Mouse (Mus musculus) heart, postnatal 25 days (tissue): Measurements from ENCODE around the gene Ankrd37. TPM values are rescaled to one million over a fixed set of nuclear protein-coding genes. Genes with fewer than 3 reads are reported as not detected.
A peak's percentile ranks its signal among the peaks of the same experiment; 100 is the strongest.

ENCODE experiments used
- DNase-seq: peaks from one replicate; pipeline ENCODE4 v3.0.0; 2022; ENCODE audit warnings: low spot score
- intact Hi-C: fragments of 180-260 bp; cut with DNase I; formaldehyde crosslinking; loops from one replicate; pipeline ENCODE4 v1.15.1; 2025
- total RNA-seq, 2 experiments: library from RNA; stranded (reverse); gene quantifications; 2 replicates each; pipeline ENCODE4 v1.2.3; 2021

Gene Ankrd37
- 10 to 100 TPM; 10.0 to 11.7 TPM for total RNA-seq

- intact Hi-C loops, result no loop called here
- DNase-seq, result no peak
Measured at GRCm38 (mm10) chr8:46005596-46005995, at the start of gene Ankrd37. Gene Ankrd37, minus strand, starts transcription at chr8:46005707.

- DNase-seq, result no peak
- intact Hi-C loops, result no loop called here
Measured at GRCm38 (mm10) chr8:46040260-46040659, 34.8 kb upstream of the Ankrd37 start.

DNA sequence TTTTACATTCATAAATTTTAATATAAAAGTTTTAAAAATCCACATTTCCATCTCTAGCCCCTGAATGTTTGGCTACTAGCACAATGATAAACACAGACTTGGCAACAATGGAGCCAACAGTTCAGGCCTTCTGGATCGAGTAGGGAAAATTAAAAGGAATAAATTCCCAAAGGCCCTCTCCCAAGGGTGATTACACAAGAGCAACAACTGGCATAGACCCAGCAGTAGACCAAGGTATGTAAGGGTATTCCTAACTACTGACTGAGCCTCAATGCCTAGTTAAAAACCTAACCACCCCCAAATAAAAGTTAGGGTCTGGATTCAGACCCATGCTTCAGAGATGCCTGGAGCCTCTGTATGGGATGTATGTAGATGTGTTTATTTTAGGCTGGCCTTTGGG lies 34.2 kb upstream of the Ankrd37 start:
- intact Hi-C loops, result no loop called here
- DNase-seq, result no peak

DNA sequence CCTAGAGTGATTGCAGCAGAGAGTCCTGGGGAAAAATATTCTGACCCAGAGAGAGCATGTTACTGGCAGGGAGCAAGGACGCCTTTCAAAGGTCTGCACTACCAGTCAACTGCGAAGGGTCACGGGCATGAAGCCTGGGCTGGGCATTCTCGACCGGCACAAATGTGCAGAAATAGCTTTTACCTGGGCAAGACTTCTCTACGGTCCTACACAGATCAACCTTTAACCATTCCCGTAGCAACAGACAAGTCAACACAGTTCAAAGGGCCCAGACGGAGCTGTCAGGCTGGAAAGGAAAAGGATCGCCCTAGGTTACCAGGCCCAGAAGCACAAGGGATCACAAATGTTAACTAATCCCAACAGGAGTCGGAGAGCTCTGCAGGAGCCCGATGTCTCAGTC lies 30.7 kb upstream of the Ankrd37 start:
- intact Hi-C loops, result no loop called here
- no peak for DNase-seq

GRCm38 (mm10) chr8:46024392-46024791 lies 18.9 kb upstream of the Ankrd37 start:
- no peak for DNase-seq
- intact Hi-C loops, result no loop called here

DNA sequence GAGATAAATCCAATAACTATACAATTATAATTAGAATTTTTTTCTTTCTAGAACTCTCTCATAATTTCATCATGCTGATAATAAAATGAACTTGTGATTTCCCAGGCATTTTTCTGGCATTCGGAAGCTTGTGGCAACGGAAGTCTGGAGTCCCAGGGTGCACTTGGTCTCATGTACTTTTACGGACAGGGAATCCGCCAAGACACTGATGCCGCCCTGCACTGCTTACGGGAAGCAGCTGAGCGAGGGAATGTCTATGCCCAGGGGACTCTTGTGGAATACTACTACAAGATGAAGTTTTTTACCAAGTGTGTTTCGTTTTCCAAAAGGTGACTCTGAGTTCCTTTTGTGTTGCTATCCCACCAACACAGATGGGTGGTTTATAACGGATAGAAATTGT lies 17.3 kb upstream of the Ankrd37 start:
- intact Hi-C loops, result no loop called here
- no peak for DNase-seq

DNA sequence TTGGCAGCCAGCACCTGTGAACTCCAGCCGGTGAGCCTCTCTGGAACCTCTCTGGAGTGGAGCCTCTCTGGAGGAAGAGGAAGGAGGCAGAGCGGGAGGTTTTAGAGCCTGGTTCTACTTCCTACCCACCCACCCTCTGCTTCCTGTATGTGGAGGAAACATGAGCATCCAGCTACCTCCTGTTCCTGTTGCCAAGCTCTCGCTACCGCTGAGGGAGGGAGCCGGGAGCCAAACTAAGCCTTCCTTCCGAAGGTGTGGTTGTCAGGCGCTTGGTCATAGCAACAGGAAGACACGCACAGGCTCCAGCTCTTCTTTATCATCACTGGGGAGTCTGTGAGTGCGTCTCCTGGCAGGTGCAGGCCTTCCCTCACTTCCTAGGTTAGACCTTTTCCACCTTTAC lies 16.7 kb upstream of the Ankrd37 start:
- intact Hi-C loops, result no loop called here
- DNase-seq, result peak; percentile 8

GRCm38 (mm10) chr8:46010746-46011680 lies 5.5 kb upstream of the Ankrd37 start:
- DNase-seq, result no peak

GRCm38 (mm10) chr8:46010306-46010705 lies 4.8 kb upstream of the Ankrd37 start:
- intact Hi-C loops, result no loop called here
- DNase-seq, result no peak

More at GRCm38 (mm10) chr8:46010746-46011680, 5.5 kb upstream of the Ankrd37 start:
- intact Hi-C loops, result no loop called here

DNA sequence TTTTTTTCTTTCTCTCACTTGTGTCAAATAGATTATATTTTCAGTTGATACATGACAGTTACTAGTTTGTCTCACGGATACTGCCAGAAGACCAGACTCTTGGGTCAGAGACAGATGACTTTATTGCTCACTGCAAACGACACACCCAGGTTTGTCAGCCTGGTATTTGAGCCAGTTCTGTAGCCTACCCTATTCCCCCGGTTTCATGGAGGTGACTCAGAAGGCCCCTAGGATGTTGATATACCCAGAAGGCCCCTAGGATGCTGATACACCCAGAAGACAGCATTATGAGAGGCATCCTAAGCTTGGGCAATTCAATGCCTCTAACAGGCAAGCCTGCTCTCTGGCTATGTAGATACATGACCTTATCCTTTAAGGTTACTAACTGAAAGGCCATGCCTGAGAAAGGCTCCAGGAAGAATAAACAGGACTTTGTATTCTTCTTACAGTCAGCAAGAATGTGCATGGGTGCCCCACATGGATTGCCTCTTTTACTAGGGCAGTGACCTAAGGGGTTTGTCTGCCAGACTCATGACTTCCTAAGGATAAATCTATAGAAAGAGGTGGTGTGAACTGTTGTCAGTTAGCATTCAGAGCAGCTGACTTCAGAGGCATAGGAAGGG lies 1.7 kb upstream of the Ankrd37 start:
- intact Hi-C loops, result no loop called here
- no peak for DNase-seq

- intact Hi-C loops, result loop anchor here (2.0 to 5.0 kb wide), 2 partner anchors 23 to 152 kb away; partner anchors contain the start of genes Cfap97 and Snx25
- peak; percentile 100 for DNase-seq
Measured at GRCm38 (mm10) chr8:45999784-46000705, 5.5 kb downstream of the Ankrd37 start.

DNA sequence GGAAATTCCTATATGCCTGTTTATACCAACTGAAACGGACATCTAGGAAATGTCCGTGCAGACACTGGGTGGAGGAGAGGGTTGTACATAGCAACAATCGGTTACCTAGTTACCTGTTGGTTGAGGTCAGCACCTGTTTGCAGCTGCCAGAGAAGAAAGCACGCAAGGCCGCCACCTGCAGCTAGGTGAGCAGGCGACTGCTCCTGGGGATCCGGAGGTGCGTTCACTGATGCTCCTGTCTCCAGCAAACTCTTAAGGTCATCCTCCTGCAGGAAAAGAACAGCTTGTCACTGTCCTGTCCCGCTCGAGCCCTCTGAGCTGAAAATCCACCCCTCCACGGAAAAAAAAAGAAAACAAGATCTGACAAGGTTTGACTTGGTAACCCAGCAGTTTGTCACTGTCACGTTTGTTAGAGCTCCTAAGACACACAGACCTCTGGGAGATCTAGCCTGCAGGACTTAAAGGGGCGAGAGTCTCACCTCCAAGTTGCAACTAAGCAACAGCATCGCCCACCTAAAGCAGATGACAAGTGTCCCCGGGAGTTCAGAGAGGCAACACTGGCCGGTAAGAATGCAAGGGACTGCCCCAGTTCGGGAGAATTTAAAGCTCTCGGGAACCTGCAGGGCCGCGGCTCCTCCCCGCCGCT lies 6.2 kb downstream of the Ankrd37 start, which contains the start of gene Lrp2bp:
Lrp2bp (plus strand) TSS at position 166 of the 646 bp plus-strand sequence.
- intact Hi-C loops, result loop anchor here (2.0 to 5.0 kb wide), 2 partner anchors 22 to 153 kb away; partner anchors contain the start of genes Cfap97 and Snx25

DNA sequence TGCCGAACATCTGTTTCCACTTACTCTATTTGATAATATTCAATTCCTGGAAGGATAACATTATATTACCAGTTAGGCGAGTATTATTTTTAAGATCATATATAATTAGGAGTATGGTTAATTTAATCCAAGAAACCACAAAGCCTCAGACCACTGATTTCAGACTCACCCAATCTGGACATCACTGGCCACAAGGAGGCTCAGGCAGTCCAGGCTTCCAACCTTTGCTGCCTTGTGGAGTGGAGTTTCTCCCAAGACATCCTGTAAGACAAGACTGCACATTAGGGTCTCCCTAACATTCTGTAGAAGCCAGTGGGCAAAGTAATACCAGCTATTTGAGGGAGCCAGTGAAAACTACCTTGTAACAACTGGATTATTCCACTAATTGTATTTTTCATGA lies 7.3 kb downstream of the Ankrd37 start:
- no peak for DNase-seq
- intact Hi-C loops, result loop anchor here (2.0 to 5.0 kb wide), 2 partner anchors 21 to 154 kb away; partner anchors contain the start of genes Cfap97 and Snx25

More for the DNA sequence above, 6.2 kb downstream of the Ankrd37 start, which contains the start of gene Lrp2bp:
- no peak for DNase-seq

DNA sequence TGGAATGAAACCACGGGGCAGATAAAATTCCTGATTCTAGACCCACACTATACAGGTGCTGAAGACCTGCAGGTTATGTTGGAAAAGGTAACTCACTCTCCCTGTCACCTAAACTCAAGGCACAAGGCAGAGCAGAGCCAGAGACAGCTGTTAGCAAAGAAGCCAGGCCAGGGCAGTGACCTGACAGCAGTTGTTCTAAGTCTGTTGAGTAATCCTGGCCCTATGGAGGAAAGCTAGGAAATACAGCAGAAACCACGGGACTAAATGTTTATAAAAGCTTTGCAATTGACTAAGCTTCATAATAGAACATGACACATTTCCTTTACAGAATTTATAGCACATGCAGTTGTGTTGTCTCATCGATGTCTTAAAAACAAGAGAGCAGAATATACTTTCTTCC lies 9.9 kb downstream of the Ankrd37 start:
- intact Hi-C loops, result loop anchor here (5.0 kb wide), 1 partner anchor 157 kb away; the partner anchor contains the start of genes Cfap97 and Snx25
- DNase-seq, result no peak

- DNase-seq, result no peak
- intact Hi-C loops, result no loop called here
Measured at GRCm38 (mm10) chr8:45994111-45994510, 11.4 kb downstream of the Ankrd37 start.

- intact Hi-C loops, result no loop called here
- no peak for DNase-seq
Measured at GRCm38 (mm10) chr8:45990631-45991310, 14.7 kb downstream of the Ankrd37 start.

- intact Hi-C loops, result no loop called here
- DNase-seq, result no peak
Measured at GRCm38 (mm10) chr8:45988189-45988588, 17.3 kb downstream of the Ankrd37 start.

DNA sequence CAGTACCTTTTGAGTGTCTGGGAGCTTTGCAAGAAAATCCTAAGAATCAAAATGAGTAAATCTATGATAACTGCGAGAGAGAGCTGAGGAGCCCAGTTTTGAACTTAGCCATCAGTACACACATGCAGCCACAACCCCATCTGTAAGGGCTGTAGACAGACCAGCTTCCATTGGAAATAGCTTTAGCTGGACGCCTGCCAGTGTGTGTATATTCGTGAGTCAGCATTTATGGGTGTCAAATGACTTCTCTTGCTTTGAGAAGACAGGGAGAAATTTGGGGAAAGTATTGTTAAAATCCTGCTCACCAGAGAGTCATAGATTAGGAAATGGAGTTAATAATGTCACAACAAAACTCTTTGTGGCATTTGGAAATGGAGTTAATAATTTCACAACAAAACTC lies 18.8 kb downstream of the Ankrd37 start:
- intact Hi-C loops, result no loop called here
- no peak for DNase-seq
